Mouse (Mus musculus): ENCODE results near the gene Cyp24a1.

DNA sequence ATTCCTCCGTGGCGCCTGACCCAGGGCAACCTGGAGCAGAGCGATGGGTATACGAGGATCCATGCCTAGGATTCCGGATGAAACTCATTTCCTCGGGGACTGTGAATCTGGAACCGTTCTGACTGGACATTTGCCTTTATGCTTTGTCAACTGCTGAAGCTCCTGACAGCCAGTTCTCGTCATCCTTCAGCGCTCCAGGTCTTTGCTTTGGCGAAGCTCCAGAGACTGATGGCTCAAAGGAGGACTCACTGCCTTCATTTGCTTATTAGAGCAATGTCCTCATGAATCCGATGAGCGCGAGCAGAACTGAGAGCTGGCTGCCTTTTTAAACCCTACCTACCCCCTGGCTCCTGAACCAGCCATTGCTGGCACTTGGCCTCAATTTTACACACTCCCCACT is 58.2 kb downstream of the Cyp24a1 start:
- no peak for TF ChIP-seq CTCF (IDR thresholded peaks at IDR 0.05; ENCODE audit: borderline replicate concordance, control insufficient read depth, extremely low read depth, insufficient read depth, low read length, poor library complexity)
- no peak for TF ChIP-seq POLR2A (IDR thresholded peaks at IDR 0.05; ENCODE audit: control insufficient read depth, extremely low read depth, insufficient read depth, low read length, poor library complexity)

Data from thymus, adult 2 months (tissue).